Mouse (Mus musculus) midbrain, embryonic 13.5 days (tissue): ENCODE measurements at regions not wholly inside any gene's neighbourhood (a gene's known extent, or its start where the extent isn't known, plus 50 kb on each side); places are given as distances from the start of the nearest gene placed in this dataset.

ENCODE experiments used
- ATAC-seq: fragments of 200-750 bp; cut with Nextera tagmentation; 2 replicates; pipeline ENCODE4 v1.8.0; 2017; ENCODE audit warnings: mild to moderate bottlenecking, moderate TSS enrichment, moderate library complexity
- H3K27ac ChIP-seq: fragments of 300-500 bp; sonication (generic); 2 replicates; pipeline ENCODE4 v1.5.1; 2015; ENCODE audit warnings: inconsistent platforms, mild to moderate bottlenecking, moderate library complexity
- H3K27me3 ChIP-seq: fragments of 300-500 bp; sonication (generic); 2 replicates; pipeline ENCODE4 v1.6.1; 2015; ENCODE audit warnings: mild to moderate bottlenecking, inconsistent platforms
- H3K36me3 ChIP-seq: fragments of 300-500 bp; sonication (generic); 2 replicates; pipeline ENCODE4 v1.6.1; 2015; ENCODE audit warnings: mild to moderate bottlenecking, inconsistent platforms
- H3K4me1 ChIP-seq: fragments of 300-500 bp; sonication (generic); replicated peaks from 2 replicates; pipeline ENCODE4 v1.6.1; 2015; ENCODE audit warnings: inconsistent platforms
- H3K4me2 ChIP-seq: fragments of 300-500 bp; sonication (generic); replicated peaks from 2 replicates; pipeline ENCODE4 v1.6.1; 2015; ENCODE audit warnings: moderate library complexity, mild to moderate bottlenecking, inconsistent platforms
- H3K4me3 ChIP-seq: fragments of 300-500 bp; sonication (generic); replicated peaks from 2 replicates; pipeline ENCODE4 v1.5.1; 2015; ENCODE audit warnings: mild to moderate bottlenecking, inconsistent platforms
- H3K9ac ChIP-seq: fragments of 300-500 bp; sonication (generic); replicated peaks from 2 replicates; pipeline ENCODE4 v1.6.1; 2015; ENCODE audit warnings: mild to moderate bottlenecking, inconsistent platforms
- H3K9me3 ChIP-seq: fragments of 300-500 bp; sonication (generic); 2 replicates; pipeline ENCODE4 v1.6.1; 2016; ENCODE audit warnings: mild to moderate bottlenecking, inconsistent platforms
- WGBS: fragments of 180-500 bp; shearing (Covaris S2); methylation state at CpG from one replicate; pipeline ENCODE4 v1.1.7; 2015; 5-methylcytosine and 5-hydroxymethylcytosine counted together

- H3K9me3 ChIP-seq, result no peaks in the 10 kb centered on the region
- WGBS, result 80% methylated on average over 1 of the region's 1 CpGs
- no peak overlapping the region for H3K27ac ChIP-seq
- H3K36me3 ChIP-seq, result no peaks in the 10 kb centered on the region
- no peak overlapping the region for H3K4me2 ChIP-seq
- no peaks in the 10 kb centered on the region for H3K4me1 ChIP-seq
- ATAC-seq, result no peak
- H3K9ac ChIP-seq, result no peak overlapping the region
- H3K4me3 ChIP-seq, result no peak overlapping the region
- no peaks in the 10 kb centered on the region for H3K27me3 ChIP-seq
Observed at GRCm38 (mm10) chr12:58639478-58639877, 370.4 kb upstream of the Clec14a start.

- no peaks in the 10 kb centered on the region for H3K4me1 ChIP-seq
- no peaks in the 10 kb centered on the region for H3K9me3 ChIP-seq
- H3K36me3 ChIP-seq, result no peaks in the 10 kb centered on the region
- no peak for ATAC-seq
- no peak overlapping the region for H3K4me2 ChIP-seq
- H3K9ac ChIP-seq, result no peak overlapping the region
- H3K27me3 ChIP-seq, result no peaks in the 10 kb centered on the region
- WGBS, result 66% methylated on average over 3 of the region's 3 CpGs
- H3K27ac ChIP-seq, result no peak overlapping the region
- H3K4me3 ChIP-seq, result no peak overlapping the region
Observed at GRCm38 (mm10) chr12:58638260-58638659, 369.2 kb upstream of the Clec14a start.

- no peaks in the 10 kb centered on the region; the same call in 1 of the 2 replicates for H3K4me1 ChIP-seq
- ATAC-seq, result no peak
- no peaks in the 10 kb centered on the region for H3K27me3 ChIP-seq
- no peak overlapping the region for H3K9ac ChIP-seq
- no peak overlapping the region for H3K4me2 ChIP-seq
- no peak overlapping the region for H3K27ac ChIP-seq
- no peak overlapping the region for H3K4me3 ChIP-seq
- 98% methylated on average over 3 of the region's 3 CpGs for WGBS
- no peaks in the 10 kb centered on the region for H3K36me3 ChIP-seq
- H3K9me3 ChIP-seq, result no peaks in the 10 kb centered on the region
Observed at GRCm38 (mm10) chr12:58632529-58632928, 363.4 kb upstream of the Clec14a start.

GRCm38 (mm10) chr12:58628817-58629216 is 359.7 kb upstream of the Clec14a start:
- H3K4me1 ChIP-seq, result no peaks in the 10 kb centered on the region; the same call in 1 of the 2 replicates
- no peak overlapping the region for H3K27ac ChIP-seq
- 72% methylated on average over 5 of the region's 5 CpGs for WGBS
- no peaks in the 10 kb centered on the region for H3K27me3 ChIP-seq
- no peaks in the 10 kb centered on the region for H3K9me3 ChIP-seq
- no peaks in the 10 kb centered on the region for H3K36me3 ChIP-seq
- H3K9ac ChIP-seq, result no peak overlapping the region
- no peak overlapping the region for H3K4me2 ChIP-seq
- no peak overlapping the region for H3K4me3 ChIP-seq
- peak; percentile 48; the same call in 1 of the 2 replicates for ATAC-seq

- Histone ChIP-seq H3K27ac (no peak overlapping the region), H3K4me3 (no peak overlapping the region), H3K36me3 (no peaks in the 10 kb centered on the region), H3K9me3 (no peaks in the 10 kb centered on the region), H3K4me2 (no peak overlapping the region), H3K27me3 (no peaks in the 10 kb centered on the region), H3K4me1 (no peaks in the 10 kb centered on the region; the same call in 1 of the 2 replicates), H3K9ac (no peak overlapping the region)
- WGBS, result 87% methylated on average over 2 of the region's 2 CpGs
- no peak for ATAC-seq
Observed at GRCm38 (mm10) chr12:58625144-58625543, 356.1 kb upstream of the Clec14a start.

- ATAC-seq, result no peak
- H3K4me2 ChIP-seq, result no peak overlapping the region
- no peaks in the 10 kb centered on the region for H3K4me1 ChIP-seq
- H3K36me3 ChIP-seq, result no peaks in the 10 kb centered on the region
- WGBS, result 78% methylated on average over 7 of the region's 7 CpGs
- H3K9ac ChIP-seq, result no peak overlapping the region
- H3K9me3 ChIP-seq, result no peaks in the 10 kb centered on the region
- H3K27ac ChIP-seq, result no peak overlapping the region
- H3K4me3 ChIP-seq, result no peak overlapping the region
- no peaks in the 10 kb centered on the region for H3K27me3 ChIP-seq
Observed at GRCm38 (mm10) chr12:58619508-58620310, 350.6 kb upstream of the Clec14a start.

GRCm38 (mm10) chr12:58594781-58595180 is 325.7 kb upstream of the Clec14a start:
- Histone ChIP-seq H3K9me3 (no peaks in the 10 kb centered on the region), H3K27me3 (no peaks in the 10 kb centered on the region), H3K9ac (no peak overlapping the region), H3K36me3 (no peaks in the 10 kb centered on the region), H3K4me1 (peaks cover 10% of the 10 kb centered on the region; the same call in 1 of the 2 replicates), H3K27ac (no peak overlapping the region), H3K4me2 (no peak overlapping the region), H3K4me3 (no peak overlapping the region)
- ATAC-seq, result no peak
- 85% methylated on average over 9 of the region's 9 CpGs for WGBS

GRCm38 (mm10) chr12:58591480-58591829 is 322.4 kb upstream of the Clec14a start:
- peaks cover 10% of the 10 kb centered on the region; the same call in 1 of the 2 replicates for H3K4me1 ChIP-seq
- no peak overlapping the region for H3K4me3 ChIP-seq
- no peak overlapping the region for H3K9ac ChIP-seq
- 0 out of 2 replicates have a peak overlapping the region, but pooled peaks have one; percentile 14 for H3K27ac ChIP-seq
- no peaks in the 10 kb centered on the region for H3K36me3 ChIP-seq
- no peaks in the 10 kb centered on the region for H3K27me3 ChIP-seq
- WGBS, result 66% methylated on average over 3 of the region's 3 CpGs
- no peak overlapping the region for H3K4me2 ChIP-seq
- no peaks in the 10 kb centered on the region for H3K9me3 ChIP-seq
- ATAC-seq, result peak; percentile 73

- Histone ChIP-seq H3K36me3 (no peaks in the 10 kb centered on the region), H3K4me3 (no peak overlapping the region), H3K27ac (0 out of 2 replicates have a peak overlapping the region, but pooled peaks have one; percentile 14), H3K9ac (no peak overlapping the region), H3K27me3 (no peaks in the 10 kb centered on the region), H3K9me3 (no peaks in the 10 kb centered on the region), H3K4me1 (peaks cover 10% of the 10 kb centered on the region; the same call in 1 of the 2 replicates), H3K4me2 (no peak overlapping the region)
- peak; percentile 69 for ATAC-seq
- 59% methylated on average over 7 of the region's 7 CpGs for WGBS
Observed at GRCm38 (mm10) chr12:58590547-58591479, 321.7 kb upstream of the Clec14a start.

- no peak for ATAC-seq
- no peaks in the 10 kb centered on the region for H3K4me1 ChIP-seq
- no peak overlapping the region for H3K4me3 ChIP-seq
Observed at GRCm38 (mm10) chr12:58581811-58582572, 312.9 kb upstream of the Clec14a start.

GRCm38 (mm10) chr12:58569056-58569455 is 300.0 kb upstream of the Clec14a start:
- Histone ChIP-seq H3K27ac (no peak overlapping the region), H3K36me3 (no peaks in the 10 kb centered on the region), H3K4me2 (no peak overlapping the region), H3K9ac (no peak overlapping the region), H3K4me1 (no peaks in the 10 kb centered on the region), H3K4me3 (no peak overlapping the region), H3K27me3 (no peaks in the 10 kb centered on the region), H3K9me3 (no peaks in the 10 kb centered on the region)
- 95% methylated on average over 1 of the region's 1 CpGs for WGBS
- no peak for ATAC-seq

More at GRCm38 (mm10) chr12:58581811-58582572, 312.9 kb upstream of the Clec14a start:
- Histone ChIP-seq H3K9ac (no peak overlapping the region), H3K36me3 (no peaks in the 10 kb centered on the region), H3K27me3 (no peaks in the 10 kb centered on the region), H3K9me3 (no peaks in the 10 kb centered on the region), H3K27ac (no peak overlapping the region), H3K4me2 (no peak overlapping the region)
- WGBS, result 92% methylated on average over 5 of the region's 5 CpGs
